Mouse (Mus musculus): ENCODE results near the gene Cfap70. TPM values are rescaled to one million over a fixed set of nuclear protein-coding genes. Genes with fewer than 3 reads are reported as not detected.

The Cfap70 gene
- polyA plus RNA-seq (2012; rRNA removed), result 0.31 and 0.43 TPM in 2 replicates

DNA sequence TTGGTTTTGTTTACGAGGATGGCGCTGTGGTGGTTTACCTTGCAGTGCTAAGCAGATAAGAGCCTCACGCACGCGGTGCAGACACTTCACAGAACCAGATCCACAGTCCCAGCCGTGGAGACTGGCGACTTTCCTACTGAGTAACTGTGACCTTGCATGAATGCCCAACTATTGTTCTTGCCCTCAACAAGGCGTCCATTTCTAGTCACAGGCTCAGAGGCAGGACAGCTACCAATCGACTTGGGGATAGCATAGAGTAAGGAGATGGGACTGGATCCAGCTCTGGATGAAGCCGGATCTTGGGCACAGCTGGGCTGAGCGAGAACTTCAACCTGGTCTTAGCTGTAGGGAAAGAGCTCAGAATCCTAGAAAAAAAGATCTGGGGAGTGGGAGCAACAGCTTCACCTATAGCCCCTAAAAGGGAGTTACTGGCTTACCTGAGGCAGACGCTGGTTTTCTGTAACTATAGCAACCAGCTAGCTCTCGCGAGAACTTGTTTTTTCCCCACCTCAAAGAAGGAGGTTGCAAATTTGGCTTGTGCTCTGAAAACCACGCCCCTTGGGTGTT is at the start of gene Cfap70:
TSS of gene Cfap70 (minus strand) at position 462 of the 567 bp plus-strand sequence.

DNA sequence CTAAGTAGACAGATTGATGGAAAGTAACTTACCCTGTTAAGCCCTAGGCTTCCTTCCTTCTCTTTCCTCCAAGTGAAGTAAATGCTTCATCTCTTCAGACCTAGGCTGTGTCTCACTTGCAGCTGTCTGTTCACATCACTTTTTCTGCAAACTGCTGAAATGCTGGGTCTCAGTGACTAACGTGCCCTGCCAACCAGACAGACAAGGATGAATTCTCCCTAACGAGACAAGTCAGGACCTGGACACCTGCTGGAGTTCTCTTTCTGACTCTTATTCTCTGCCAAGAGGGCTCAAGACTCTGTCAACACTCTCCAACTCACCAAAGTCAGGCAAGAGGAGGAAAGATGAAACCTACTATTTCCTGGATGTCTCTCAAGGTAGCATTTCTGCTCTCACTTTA is 44.6 kb upstream of the Cfap70 start, which contains the start of gene Mss51:
TSS of gene Mss51 (minus strand) at position 299 of the 400 bp plus-strand sequence.

GRCm38 (mm10) chr14:20479291-20480194 is 27.5 kb upstream of the Cfap70 start, which contains the start of gene Anxa7:
Gene Anxa7 (minus strand): TSS chr14:20480133.

DNA sequence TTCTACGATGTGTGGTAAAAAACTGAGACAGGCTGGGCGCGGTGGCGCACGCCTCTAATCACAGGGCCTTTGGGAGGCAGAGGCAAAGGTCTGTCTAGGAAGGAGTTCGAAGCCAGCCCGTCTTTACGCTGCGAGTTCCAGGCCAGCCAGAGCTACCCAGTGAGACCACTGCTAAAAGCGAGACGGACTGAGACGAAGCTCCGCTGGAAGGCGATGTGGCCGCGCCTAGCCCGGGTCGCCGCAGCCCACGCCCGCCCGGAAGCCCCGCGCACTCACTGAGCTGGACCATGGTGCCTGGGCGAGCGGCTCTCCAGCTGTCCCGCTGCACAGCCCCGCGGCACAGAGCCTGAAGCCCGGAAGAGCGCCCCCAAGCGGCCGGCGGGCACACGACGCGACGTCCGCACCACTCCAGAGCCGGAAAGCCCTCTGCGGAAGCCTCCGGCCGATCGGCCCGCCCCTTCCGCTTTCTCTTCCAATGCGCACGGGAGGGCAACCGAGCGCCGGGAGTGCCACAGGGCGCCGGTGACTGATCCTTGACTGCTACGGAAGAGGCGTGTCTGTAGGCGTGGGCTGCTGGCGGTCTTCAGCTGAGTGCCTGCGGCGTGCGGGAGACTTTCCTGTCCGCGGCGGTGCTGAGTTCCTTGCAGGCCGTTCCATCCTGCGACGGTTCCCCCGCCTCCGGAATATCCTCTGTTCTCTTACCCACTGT is 58.7 kb downstream of the Cfap70 start, which contains the start of gene Mrps16:
TSS of gene Mrps16 (minus strand) at position 430 of the 709 bp plus-strand sequence.

GRCm38 (mm10) chr14:20388441-20389129 is 63.4 kb downstream of the Cfap70 start, which contains the start of gene Dnajc9:
Gene Dnajc9 (minus strand): TSS chr14:20388910.

DNA sequence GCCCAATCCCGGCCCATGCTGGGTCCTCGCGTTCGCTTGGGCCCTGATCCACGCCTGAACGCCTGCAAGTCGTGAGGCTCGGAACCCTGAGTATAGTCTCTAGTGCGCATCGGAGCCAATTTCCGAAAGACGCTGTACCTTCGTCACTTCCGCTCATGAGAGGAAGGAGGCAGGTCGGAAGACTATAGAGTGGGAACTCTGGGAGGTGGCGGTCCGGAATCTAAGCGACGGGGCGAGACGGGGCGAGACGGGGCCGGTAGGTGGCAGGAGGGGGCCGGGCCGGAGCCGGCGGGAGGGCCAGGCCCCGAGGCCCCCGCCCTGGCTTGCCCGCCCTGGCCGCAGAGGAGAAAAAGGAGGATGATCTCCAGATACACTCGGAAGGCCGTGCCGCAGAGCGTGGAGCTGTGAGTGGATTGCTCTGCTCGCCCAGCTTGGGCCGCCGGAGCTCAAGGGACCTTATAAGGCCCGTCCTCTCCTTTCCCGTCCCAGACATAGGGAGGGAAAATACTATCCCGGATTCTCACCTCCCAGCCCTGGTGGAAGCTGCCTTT is 104.0 kb downstream of the Cfap70 start, which contains the start of the genes Ecd and Fam149b:
TSS of gene Ecd (minus strand) at position 131 of the 551 bp plus-strand sequence.
TSS of gene Fam149b (plus strand) at position 172 of the 551 bp plus-strand sequence.

Other genes with a start within 250 kb of the Cfap70 start
- gene Kcnk16, start 183.0 kb downstream of the Cfap70 start, polyA plus RNA-seq (2012; rRNA removed), result 0.24 and 0.31 TPM in 2 replicates
- 19.2 and 22.0 TPM in 2 replicates for gene Nudt13, start 157.5 kb downstream of the Cfap70 start, polyA plus RNA-seq (2012; rRNA removed)
- 37.3 and 46.3 TPM in 2 replicates for gene Ecd, start 104.1 kb downstream of the Cfap70 start, polyA plus RNA-seq (2012; rRNA removed)
- gene Fam149b, start 104.1 kb downstream of the Cfap70 start, polyA plus RNA-seq (2012; rRNA removed), result 52.3 and 58.6 TPM in 2 replicates
- gene Dnajc9, start 63.3 kb downstream of the Cfap70 start, polyA plus RNA-seq (2012; rRNA removed), result 173 and 226 TPM in 2 replicates
- 42.7 and 49.8 TPM in 2 replicates for gene Mrps16, start 58.6 kb downstream of the Cfap70 start, polyA plus RNA-seq (2012; rRNA removed)
- gene Anxa7, start 27.9 kb upstream of the Cfap70 start, polyA plus RNA-seq (2012; rRNA removed), result 14.3 and 27.8 TPM in 2 replicates
- 4.0 and 4.6 TPM in 2 replicates for gene Mss51, start 44.7 kb upstream of the Cfap70 start, polyA plus RNA-seq (2012; rRNA removed)
- gene Ppp3cb, start 94.3 kb upstream of the Cfap70 start, polyA plus RNA-seq (2012; rRNA removed), result 66.8 and 96.5 TPM in 2 replicates
- 15.9 and 20.4 TPM in 2 replicates for gene Usp54, start 188.8 kb upstream of the Cfap70 start, polyA plus RNA-seq (2012; rRNA removed)
- gene Myoz1, start 204.3 kb upstream of the Cfap70 start, polyA plus RNA-seq (2012; rRNA removed), result 0.24 and 1.3 TPM in 2 replicates
- gene Synpo2l, start 216.1 kb upstream of the Cfap70 start, polyA plus RNA-seq (2012; rRNA removed), result 1.2 and 6.3 TPM in 2 replicates
- 89.9 and 120 TPM in 2 replicates for gene Sec24c, start 222.1 kb upstream of the Cfap70 start, polyA plus RNA-seq (2012; rRNA removed)
- gene Fut11, start 242.7 kb upstream of the Cfap70 start, polyA plus RNA-seq (2012; rRNA removed), result 10.3 and 16.4 TPM in 2 replicates